Mouse (Mus musculus) urinary bladder, postnatal 25 days (tissue): ENCODE measurements around the gene Spopl.
"Not testable (repeated sequence)": the region's sequence is repeated elsewhere in the genome, so short reads cannot be mapped to it uniquely, and the experiment has no call there.

ENCODE experiments used
- DNase-seq: peaks from one replicate; pipeline ENCODE4 v3.0.0; 2022; ENCODE audit warnings: low spot score

Spopl gene

DNA sequence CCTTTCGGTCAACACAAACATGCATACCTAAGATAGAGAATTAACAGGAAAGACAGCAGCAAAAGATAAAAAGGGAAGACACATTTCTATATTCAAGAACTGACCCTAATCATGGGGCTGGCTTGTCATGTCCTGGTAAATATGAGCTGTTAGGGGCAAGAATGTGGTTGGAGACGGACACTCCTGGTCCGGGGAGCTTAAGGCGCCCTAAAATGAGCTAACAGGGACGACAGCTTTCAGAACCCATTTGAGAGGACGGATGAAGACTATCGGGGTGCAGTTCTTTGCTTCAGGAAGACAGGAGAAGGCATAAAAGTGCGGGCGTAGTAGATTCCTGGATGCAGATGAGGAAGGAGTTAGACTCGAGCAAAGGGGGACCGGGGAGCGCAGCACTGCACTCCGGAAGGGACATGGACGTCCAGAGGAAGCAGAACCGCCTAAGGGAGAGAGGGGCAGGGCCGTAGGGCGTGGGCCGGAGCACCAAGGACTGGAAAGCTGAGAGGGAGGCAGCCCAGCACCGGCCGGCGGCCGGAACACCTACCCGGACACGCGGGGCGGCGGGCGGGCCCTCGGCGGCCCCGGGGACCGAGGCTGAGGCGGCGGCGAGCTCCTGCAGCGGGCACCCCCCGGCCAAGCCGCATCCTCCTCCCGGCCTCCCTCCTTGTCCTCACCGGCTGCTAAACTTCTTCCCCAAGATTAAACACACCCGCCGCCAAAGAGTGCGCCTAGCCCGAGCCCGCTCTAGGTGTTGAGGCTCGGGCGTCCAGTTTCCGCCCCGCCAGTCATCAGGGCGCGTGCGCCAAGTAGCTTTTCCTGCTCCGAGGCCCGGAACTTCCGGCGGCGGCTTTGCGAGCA lies at the start of gene Spopl:
Spopl (minus strand) TSS at position 805 of the 855 bp plus-strand sequence.
- peak; percentile 82 for DNase-seq

DNA sequence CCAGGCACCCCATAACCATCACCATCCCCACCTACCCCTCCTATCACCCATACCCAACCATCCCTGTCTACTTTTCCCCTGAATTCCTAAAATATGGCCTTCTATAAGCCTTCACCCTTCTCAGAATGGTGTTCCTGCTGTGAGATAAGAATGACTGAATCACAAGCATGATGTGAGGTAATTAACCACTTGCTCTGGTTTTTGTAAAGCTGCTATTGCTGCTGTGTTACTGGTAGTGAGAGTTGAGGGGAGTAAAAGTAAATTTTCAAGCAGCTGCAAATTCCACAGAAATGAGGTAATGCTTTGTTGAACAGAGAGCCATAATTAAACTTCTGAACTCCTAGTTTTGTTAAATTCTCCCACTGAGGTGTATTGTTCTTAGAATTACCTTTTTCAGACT lies 48.2 kb upstream of the Spopl start:
- DNase-seq, result no peak

DNA sequence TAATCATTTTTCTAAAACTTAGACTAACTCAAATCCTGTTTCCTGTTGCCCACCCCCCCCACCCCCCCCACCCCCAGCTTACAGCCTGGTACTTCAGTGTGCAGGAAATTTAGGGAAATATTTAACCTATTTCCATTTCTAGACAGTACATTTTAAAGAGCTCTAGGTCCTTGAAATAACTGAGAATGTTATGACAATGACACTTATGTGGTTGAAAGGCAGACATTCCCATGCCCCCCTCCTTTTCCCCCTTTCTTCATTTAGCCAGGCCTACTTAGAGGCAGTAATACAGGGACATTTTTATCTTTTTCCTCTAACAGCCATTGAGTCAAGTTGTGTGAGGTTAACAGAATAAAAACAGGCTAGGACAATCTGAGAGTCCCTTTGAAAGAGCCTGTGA lies 46.1 kb upstream of the Spopl start:
- no peak for DNase-seq

DNA sequence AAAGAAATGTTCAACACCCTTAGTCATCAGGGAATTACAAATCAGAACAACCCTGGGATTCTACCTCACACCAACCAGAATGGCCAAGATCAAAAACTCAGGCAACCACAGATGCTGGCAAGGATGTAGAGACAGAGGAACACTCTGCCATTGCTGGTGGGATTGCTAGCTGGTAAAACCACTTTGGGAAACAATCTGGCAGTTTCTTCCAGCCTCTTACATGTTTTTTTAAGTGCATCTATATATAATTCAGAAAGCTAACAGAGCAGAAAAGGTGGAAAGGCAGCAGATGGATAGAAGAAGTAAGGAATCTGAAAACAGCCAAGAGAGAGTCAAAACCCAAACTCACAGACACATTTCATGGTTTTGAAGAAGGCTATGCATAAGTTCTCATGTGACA lies 33.5 kb upstream of the Spopl start:
- no peak for DNase-seq

DNA sequence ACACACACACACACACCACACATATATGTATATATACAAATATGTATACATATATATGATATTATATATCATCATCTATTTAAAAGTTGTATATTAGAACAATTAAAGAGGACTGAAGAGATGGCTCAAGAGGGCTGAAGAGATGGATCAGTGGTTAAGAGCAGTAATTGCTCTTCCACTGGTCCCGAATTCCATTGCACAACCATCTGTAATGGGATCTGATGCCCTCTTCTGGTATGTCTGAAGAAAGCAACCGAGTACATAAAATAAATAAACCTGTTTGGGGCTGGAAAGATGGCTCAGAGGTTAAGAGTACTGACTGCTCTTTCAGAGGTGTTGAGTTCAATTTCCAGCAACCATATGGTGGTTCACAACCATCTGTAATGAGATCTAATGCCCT lies 16.9 kb upstream of the Spopl start:
- DNase-seq, result no peak

DNA sequence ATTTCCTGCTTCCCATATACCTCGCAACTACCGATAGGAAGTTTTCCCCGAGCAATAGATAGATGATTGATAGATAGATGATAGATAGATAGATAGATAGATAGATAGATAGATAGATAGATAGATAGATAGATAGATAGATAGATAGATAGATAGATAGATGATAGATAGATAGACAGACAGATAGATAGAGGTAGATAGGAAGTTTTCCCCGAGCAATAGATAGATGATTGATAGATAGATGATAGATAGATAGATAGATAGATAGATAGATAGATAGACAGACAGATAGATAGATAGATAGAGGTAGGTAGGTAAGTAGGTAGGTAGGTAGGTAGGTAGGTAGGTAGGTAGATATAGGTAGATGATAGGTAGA lies 239 bp upstream of the Spopl start:
- not testable (repeated sequence) for DNase-seq

DNA sequence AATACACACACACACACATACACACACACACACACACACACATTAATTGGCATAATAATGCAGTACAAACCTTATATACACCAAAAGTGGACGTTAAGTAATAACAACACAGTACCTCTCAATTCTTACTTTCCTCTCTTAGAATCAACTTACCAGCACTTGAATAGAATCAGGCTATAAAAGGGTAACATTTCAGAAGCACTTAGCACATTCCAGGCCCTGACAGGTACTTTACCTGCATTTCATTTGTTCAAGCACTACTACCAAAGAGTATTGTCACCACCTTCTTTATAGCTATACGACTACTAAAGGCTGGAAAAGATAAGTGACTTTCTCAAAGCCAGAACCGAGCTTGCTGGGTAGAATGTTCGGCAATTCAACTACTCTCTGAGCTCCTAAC lies 1.3 kb downstream of the Spopl start:
- DNase-seq, result no peak

DNA sequence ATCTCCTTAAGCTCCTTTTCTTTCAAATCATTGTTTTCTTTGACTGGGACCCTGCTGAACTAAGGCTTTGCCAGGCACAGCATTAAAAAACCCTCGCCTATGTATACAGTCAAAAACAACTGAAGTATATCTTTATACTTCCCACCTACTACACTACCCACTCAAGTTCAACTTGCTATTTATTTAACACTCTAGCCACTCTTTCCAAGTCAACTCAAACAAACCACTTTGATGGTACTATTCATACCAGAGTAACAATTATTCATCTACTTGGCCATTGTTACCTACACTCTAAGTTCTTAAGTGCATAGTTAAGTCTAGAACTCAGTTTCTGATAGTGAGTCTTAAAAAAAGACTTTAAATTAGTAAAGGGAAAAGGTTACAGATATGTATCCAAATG lies 3.1 kb downstream of the Spopl start:
- no peak for DNase-seq

DNA sequence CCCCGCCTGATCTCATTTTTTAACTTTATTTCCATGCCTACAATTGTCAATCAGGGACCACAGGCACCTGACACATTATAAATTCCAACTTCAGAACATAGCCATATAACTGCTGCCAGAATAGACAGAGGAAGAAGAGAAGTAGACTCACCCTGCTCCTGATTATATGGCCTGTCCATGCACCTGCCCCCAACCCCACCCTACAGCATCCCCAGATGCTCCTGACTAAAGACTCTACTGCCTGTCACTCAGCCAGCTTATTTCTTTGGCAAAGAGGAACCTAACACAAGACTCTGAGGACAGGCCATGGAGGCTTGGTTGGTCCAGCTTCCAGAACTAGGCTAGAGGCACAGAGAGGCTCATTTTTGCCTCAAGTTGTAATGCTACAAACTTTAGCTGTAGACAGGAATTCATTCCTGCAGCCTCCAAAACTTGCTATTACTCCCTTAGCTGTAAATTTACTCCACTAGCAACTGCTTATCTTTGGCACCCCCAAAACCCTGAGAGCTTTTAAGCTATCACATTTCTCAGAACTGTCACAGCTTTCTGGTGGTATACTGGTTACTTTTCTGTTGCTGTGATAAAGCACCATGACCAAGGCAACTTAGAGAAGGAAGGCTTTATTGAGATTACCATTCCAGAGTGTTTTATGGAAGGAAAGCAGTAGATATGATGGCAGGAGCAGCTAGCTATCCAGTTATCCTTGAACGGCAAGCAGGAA lies 6.7 kb downstream of the Spopl start:
- DNase-seq, result no peak

DNA sequence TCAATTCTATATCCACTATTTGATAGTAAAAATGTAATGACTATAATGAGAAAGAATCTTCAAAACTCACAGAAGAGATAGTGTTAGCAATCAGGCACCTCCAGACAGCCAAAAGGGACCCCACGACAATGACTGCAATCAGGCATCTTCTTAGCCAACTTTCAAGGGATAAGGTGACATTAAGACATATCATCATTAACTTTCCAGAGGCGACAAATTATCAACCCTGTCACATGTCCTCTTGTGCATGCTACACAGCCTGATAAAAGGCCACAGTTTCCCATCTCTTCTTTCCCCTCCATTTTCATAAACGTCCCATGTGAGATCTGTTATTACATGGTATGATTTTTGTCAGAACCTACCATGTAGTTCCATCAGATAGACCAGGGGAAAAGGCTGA lies 9.0 kb downstream of the Spopl start:
- DNase-seq, result no peak

DNA sequence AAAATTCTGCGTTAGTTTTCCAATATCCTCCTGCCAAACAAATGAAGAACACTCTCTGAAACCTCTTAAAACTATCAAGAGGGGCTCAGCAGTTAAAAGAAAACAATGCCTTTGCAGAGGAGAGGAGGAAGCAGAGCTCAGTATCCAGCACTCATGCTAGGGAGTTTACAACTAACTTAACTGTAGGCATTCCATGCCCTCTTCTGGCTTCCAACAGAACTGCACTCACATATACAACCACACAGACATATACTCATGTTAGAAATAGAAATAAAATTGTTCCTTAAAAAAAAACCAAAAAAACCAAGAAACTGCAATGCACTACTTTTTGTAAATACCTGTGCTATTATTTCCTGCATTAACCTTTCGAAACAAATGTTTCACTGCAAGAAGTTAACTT lies 12.7 kb downstream of the Spopl start:
- no peak for DNase-seq

DNA sequence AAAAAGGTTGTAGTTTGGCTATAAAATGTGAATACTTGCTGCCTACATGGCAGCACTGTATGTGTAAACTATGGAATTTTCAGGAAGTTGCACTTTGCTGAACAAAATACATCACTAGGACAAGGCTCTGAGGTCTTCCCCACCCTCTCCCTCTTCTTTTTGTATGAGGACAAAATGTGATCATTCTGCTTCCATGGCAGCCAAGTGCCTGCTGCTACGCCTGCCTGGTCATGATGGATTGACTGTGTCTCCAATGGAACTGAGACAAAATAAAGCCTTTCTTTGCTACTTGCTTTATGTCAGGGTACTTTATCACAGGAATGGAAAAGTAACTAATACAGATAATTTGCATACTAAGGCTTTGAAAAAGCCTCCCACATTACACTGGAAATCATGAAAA lies 20.7 kb downstream of the Spopl start:
- no peak for DNase-seq

DNA sequence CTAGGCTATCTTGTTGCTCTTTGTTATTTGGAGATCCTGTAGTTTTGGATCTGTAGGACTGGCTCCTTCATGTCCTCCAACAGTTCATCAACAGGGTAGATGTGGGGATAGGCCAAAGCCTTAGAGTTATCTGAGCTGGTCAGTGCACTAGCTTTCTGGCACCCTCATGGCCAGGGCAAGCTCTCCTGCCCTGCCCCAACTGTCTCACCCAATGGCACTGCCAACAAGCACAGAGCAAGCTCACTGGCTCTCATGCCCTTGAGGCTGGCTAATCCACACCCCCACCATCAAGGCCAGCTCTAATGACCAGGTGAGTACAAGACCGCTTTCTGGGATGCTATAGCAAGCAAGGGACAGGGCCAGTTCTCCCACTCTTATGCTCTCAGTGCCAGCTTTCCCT lies 24.7 kb downstream of the Spopl start:
- no peak for DNase-seq

DNA sequence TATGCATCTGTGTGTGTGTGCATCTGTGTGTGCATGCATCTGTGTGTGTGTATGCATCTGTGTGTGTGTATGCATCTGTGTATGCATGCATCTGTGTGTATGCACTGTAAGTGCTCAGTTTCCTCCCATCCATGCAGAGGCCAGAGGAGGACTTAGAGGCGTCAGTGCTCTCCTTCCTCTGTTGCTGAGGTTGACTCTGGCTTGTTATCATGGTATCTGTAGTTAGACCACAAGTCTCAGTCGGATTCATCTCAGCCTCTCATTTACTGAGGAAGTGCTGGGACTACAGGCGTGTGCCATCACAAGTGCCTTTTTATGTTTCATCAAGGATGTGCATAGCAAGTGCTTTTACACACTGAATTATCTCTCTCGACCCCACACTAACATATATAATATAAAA lies 31.9 kb downstream of the Spopl start:
- no peak for DNase-seq

DNA sequence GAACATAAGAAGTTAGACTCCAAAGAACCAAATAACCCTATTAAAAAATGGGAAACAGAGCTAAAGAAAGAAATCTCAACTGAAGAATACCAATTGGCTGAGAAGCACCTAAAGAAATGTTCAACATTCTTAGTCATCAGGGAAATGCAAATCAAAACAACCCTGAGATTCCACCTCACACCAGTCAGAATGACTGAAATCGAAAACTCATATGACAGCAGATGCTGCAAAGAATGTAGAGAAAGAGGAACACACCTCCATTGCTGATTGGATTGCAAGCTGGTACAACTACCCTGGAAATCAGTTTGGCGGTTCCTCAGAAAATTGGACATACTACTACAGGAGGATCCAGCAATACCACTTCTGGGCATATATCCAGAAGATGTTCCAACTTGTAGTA lies 44.2 kb downstream of the Spopl start:
- DNase-seq, result not testable (repeated sequence)

DNA sequence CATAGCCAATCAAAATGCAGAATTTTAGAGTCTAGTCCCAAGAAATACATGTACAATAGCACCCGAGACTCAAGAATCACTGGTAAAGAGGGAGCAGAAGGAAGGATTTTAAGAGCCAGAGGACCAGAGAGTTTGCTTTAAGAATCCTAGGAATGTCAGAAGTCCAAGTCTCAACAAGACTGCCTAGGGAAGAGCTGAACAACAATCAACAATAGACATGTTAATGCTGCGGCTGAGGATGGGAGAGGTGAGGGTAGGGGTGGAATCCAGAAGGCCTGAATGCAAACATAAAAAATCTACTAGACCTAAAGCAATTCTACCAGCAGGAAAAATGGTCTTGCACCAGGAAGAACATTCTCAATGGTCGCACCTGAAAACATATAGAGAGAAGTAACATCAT lies 66.8 kb downstream of the Spopl start:
- no peak for DNase-seq

DNA sequence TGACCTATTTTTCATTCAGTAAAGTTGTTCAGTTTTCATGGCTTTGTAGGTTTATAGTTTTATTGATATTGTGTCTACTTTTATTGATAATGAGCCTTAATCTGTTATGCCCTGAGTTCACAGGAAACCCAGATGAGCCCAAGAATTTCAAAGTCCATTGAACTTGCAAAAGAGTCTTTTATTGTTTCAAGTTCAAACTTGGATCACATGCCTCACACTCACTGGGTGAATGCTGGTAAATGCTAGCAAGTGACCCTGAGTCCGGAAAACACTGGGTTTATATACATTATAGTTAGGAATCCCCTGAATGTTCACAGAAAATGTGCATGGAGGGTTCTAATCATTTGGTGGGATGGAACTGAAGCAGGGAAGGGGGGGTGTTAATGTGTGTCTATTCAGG lies 90.2 kb downstream of the Spopl start:
- no peak for DNase-seq

DNA sequence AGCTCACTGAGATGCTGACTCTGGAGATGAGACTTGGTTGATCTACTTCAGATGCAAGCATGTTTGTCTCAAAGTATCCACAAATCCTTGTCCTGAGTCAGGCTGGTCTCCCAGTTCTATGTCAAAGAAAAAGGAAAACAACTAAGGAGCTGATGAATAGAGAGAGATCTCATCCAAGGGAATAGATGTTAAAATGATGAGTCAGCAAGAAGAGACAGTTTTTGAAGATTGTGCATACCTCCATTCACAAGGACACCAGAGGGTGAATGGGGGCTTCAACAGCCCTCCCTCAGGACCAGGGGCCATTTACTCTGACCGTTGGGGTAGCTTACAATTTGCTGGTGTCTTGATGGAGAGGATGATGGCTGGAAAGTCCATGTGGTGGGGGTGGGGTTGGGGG lies 104.4 kb downstream of the Spopl start:
- DNase-seq, result no peak

DNA sequence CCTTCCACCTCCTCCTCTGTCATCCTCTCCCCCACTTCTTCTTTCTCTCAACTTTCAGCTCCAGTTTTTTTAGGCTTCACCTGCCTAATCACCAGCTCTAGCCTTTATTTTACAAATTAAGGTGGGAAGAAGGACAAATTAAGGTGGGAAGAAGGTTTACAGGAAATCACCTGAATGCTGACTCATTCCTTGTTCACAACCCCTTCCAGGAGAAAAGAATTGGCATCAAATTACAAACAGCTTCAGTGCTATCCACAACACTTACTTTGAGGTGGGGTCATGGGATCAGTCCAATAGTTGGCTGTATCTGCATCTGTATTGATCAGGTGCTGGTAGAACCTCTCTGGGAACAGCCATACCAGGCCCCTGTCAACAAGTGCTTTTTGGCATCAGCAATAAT lies 114.5 kb downstream of the Spopl start:
- no peak for DNase-seq
